ENCODE assay signal across 20 mouse cellular contexts in the genomic region with DNA sequence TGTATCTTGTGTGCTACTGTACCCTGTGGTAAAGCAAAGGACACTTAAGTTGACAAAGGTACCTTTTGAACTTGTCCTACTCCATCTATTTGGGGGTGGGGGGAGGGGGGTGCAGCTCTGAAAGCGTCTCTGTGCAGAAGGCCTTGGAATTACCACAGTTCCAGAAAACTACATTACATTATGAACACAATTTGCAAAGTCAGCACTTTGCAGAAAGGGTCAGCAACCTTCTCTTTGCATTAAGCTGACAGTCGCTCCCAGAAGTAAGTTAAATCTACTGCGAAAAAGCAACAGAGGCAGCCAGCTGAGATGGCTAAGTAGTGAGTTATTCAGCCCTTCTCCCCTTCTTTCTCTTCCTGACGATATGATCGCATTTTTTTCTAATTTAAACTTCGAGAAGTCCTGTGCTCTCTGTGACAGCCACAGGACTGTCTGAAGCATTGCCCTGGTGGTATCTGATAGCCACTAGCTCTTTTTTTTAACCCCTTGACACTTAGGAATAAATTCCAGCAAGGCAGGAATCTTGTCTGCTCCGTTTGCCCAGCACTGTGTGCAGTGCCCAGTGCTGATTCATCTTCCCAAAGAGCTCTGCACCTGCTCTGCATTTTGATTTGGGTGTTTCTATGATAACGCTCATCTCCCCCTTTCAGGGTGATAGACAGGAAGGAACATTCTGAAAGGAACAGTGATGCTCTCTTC. TPM values are rescaled to one million over a fixed set of nuclear protein-coding genes. Genes with fewer than 3 reads are reported as not detected.
DNase-seq lines count a peak whose midpoint lies in the region; ATAC-seq and TF ChIP-seq lines count a peak whose summit lies in the region.
"Had no signal": no experiment of that assay in that cellular context is flagged by ENCODE, and none has a peak within 500 bp of the region (broad histone marks: within the 10 kb centered on the region; RNA-seq: fewer than 3 reads in every experiment).

No protein-coding gene starts in this region.

- no peak overlapping the region for H3K4me3 ChIP-seq in midbrain, embryonic 11.5 days (ENCODE audit: low read depth, low read length)
- H3K4me3 ChIP-seq in midbrain, embryonic 16.5 days (ENCODE audit: low read depth, low read length) = no peak overlapping the region
- no peak overlapping the region for H3K4me3 ChIP-seq in myocyte
- H3K4me3 ChIP-seq: embryonic facial prominence, embryonic 13.5 days; heart, embryonic 13.5 days; lung, embryonic 15.5 days; stomach, embryonic 15.5 days had no signal

- H3ac ChIP-seq in myocyte (ENCODE audit: control insufficient read depth, insufficient read length) = no peak overlapping the region

- no peaks in the 10 kb centered on the region for H3K79me2 ChIP-seq in myocyte (ENCODE audit: control insufficient read depth, insufficient read depth)

- H3K36me3 ChIP-seq in midbrain, embryonic 11.5 days (ENCODE audit: control insufficient read depth, insufficient read depth, low read length) = no peaks in the 10 kb centered on the region
- H3K36me3 ChIP-seq in midbrain, embryonic 16.5 days (ENCODE audit: control insufficient read depth, insufficient read depth, low read length) = no peaks in the 10 kb centered on the region
- peaks cover 13% of the 10 kb centered on the region for H3K36me3 ChIP-seq in myocyte (ENCODE audit: control insufficient read depth, insufficient read depth)
- H3K36me3 ChIP-seq: heart, embryonic 13.5 days; lung, embryonic 15.5 days; stomach, embryonic 15.5 days had no signal

- H3K4me1 ChIP-seq in midbrain, embryonic 11.5 days (ENCODE audit: control insufficient read depth, insufficient read depth, low read length) = peaks cover 5% of the 10 kb centered on the region; the same call in 1 of the 2 replicates
- peaks cover 16% of the 10 kb centered on the region for H3K4me1 ChIP-seq in midbrain, embryonic 16.5 days (ENCODE audit: control insufficient read depth, insufficient read depth, low read length)
- H3K4me1 ChIP-seq: lung, embryonic 15.5 days; stomach, embryonic 15.5 days had no signal

- H3K4me2 ChIP-seq in midbrain, embryonic 11.5 days = no peak overlapping the region
- no peak overlapping the region for H3K4me2 ChIP-seq in midbrain, embryonic 16.5 days (ENCODE audit: low read length)
- no peak overlapping the region for H3K4me2 ChIP-seq in myocyte (ENCODE audit: low read depth)
- H3K4me2 ChIP-seq: embryonic facial prominence, embryonic 13.5 days; heart, embryonic 13.5 days; lung, embryonic 15.5 days; stomach, embryonic 15.5 days had no signal

- H3K27ac ChIP-seq in midbrain, embryonic 11.5 days (ENCODE audit: low read depth, low read length) = no peak overlapping the region
- H3K27ac ChIP-seq in midbrain, embryonic 16.5 days (ENCODE audit: low read length) = no peak overlapping the region
- H3K27ac ChIP-seq: heart, embryonic 13.5 days; liver, embryonic 14.5 days; lung, embryonic 15.5 days; stomach, embryonic 15.5 days had no signal

- WGBS in midbrain, embryonic 11.5 days = 74% methylated on average over 8 of the region's 8 CpGs
- WGBS in midbrain, embryonic 16.5 days = 54% methylated on average over 8 of the region's 8 CpGs

- no peaks in the 10 kb centered on the region for H3K9me3 ChIP-seq in midbrain, embryonic 11.5 days (ENCODE audit: control insufficient read depth, low read length)
- no peaks in the 10 kb centered on the region for H3K9me3 ChIP-seq in midbrain, embryonic 16.5 days (replicated peaks; ENCODE audit: control insufficient read depth, low read length, poor library complexity, severe bottlenecking)
- H3K9me3 ChIP-seq: embryonic facial prominence, embryonic 13.5 days; heart, embryonic 13.5 days; lung, embryonic 15.5 days; stomach, embryonic 15.5 days had no signal

- peak; percentile 66 for ATAC-seq in frontal cortex, adult (ENCODE audit: low TSS enrichment)
- ATAC-seq in midbrain, embryonic 11.5 days (ENCODE audit: low FRiP score) = no peak
- ATAC-seq in midbrain, embryonic 16.5 days = no peak
- ATAC-seq: forebrain, embryonic 16.5 days; hindbrain, embryonic 16.5 days; intestine, postnatal 0 days had no signal

- peak; percentile 22 for DNase-seq in cerebellum, adult 11-12 months
- DNase-seq in cerebellum, adult 9-11 months = no peak
- DNase-seq in frontal cortex, postnatal 14 days (ENCODE audit: low spot score in 2 of 2) = no peak
- DNase-seq in midbrain, embryonic 11.5 days (ENCODE audit: low spot score, missing footprints) = peak; percentile 64
- DNase-seq in B cell, adult 2 months = no peak
- DNase-seq: adrenal gland, adult 2 months; lung, postnatal 4 days; thymus, adult 18-20 months; thymus, postnatal 4 days had no signal

- TF ChIP-seq POLR2A in myocyte (IDR thresholded peaks at IDR 0.05; ENCODE audit: insufficient read length, low read depth) = no peak

- no peaks in the 10 kb centered on the region for H3K27me3 ChIP-seq in midbrain, embryonic 11.5 days (ENCODE audit: control insufficient read depth, insufficient read depth, low read length)
- H3K27me3 ChIP-seq in midbrain, embryonic 16.5 days (ENCODE audit: control insufficient read depth, insufficient read depth, low read depth, low read length) = no peaks in the 10 kb centered on the region
- no peaks in the 10 kb centered on the region for H3K27me3 ChIP-seq in myocyte (ENCODE audit: control insufficient read depth, insufficient read depth, insufficient read length)
- H3K27me3 ChIP-seq: embryonic facial prominence, embryonic 13.5 days; heart, embryonic 13.5 days; lung, embryonic 15.5 days; stomach, embryonic 15.5 days had no signal

- H3K9ac ChIP-seq in midbrain, embryonic 11.5 days (ENCODE audit: low read length) = no peak overlapping the region
- no peak overlapping the region for H3K9ac ChIP-seq in midbrain, embryonic 16.5 days (ENCODE audit: low read depth, low read length)
- H3K9ac ChIP-seq: embryonic facial prominence, embryonic 13.5 days; heart, embryonic 13.5 days; liver, embryonic 14.5 days; lung, embryonic 15.5 days; stomach, embryonic 15.5 days had no signal

TF ChIP-seq in myocyte, 11 proteins besides CTCF, POLR2A, EP300 and RAD21:
- peak in 2 of 3 experiments; percentile 25 to 57 for TF ChIP-seq MYOG (IDR thresholded peaks at IDR 0.05; ENCODE audit: control insufficient read depth in 1 of 3, insufficient read depth in 1 of 3, insufficient read length in 2 of 3, low read depth in 2 of 3)
- no peak for TF ChIP-seq TCF3 (IDR thresholded peaks at IDR 0.05; ENCODE audit: insufficient read length, low read depth)
- no peak for TF ChIP-seq REST (IDR thresholded peaks at IDR 0.05; ENCODE audit: insufficient read depth, insufficient read length)
- peak in 2 of 3 experiments; percentile 21 to 63 for TF ChIP-seq MYOD1 (IDR thresholded peaks at IDR 0.05; ENCODE audit: control insufficient read depth in 1 of 3, insufficient read length in 2 of 3, low read depth in 2 of 3)

RNA-seq across cellular contexts. Expression of a gene that starts 53.0 kb away (rescaled TPM):
- 0.77 and 1.2 TPM in 2 replicates for polyA plus RNA-seq in midbrain, embryonic 11.5 days (2014; fragmentation: Nextera tagmentation; extraction: Ambion mirVana)
- polyA plus RNA-seq in midbrain, embryonic 16.5 days (2015; fragmentation: Nextera tagmentation; extraction: Ambion mirVana) = 1.5 and 2.0 TPM in 2 replicates
- polyA plus RNA-seq in myocyte (2012; fragmentation: generic; extraction: Trizol) = 0.13 TPM

Comparison
In these comparisons a context has a peak if more than half of its experiments do, and no peak if none do; other contexts are left out.
1. DNase-seq: peak in cerebellum, adult 11-12 months (single experiment) and midbrain, embryonic 11.5 days (single experiment); none in cerebellum, adult 9-11 months (single experiment), frontal cortex, postnatal 14 days (0 of 2) and B cell, adult 2 months (0 of 2).